ENCODE assay signal across 15 mouse cellular contexts in genomic region chr13:7475661-7476060, GRCm38 (mm10).
"Had no signal": no experiment of that assay in that cellular context is flagged by ENCODE, and none has a peak within 500 bp of the region (broad histone marks: within the 10 kb centered on the region; RNA-seq: fewer than 3 reads in every experiment).

No protein-coding gene starts in this region.

- DNase-seq: kidney, adult 11 months; kidney, adult 8-10 months; kidney, postnatal 10 days; kidney, postnatal 36 days; layer of hippocampus, postnatal 36 days; liver, embryonic 13.5 days; lung, adult 2 months; lung, postnatal 14 days; thymus, adult 2 months; thymus, postnatal 14 days; thymus, postnatal 4 days had no signal

- H3K9me3 ChIP-seq: intestine, embryonic 15.5 days; kidney, embryonic 15.5 days; liver, embryonic 13.5 days had no signal

- H3K36me3 ChIP-seq: intestine, embryonic 15.5 days; kidney, embryonic 15.5 days; liver, embryonic 13.5 days had no signal

- H3K4me2 ChIP-seq: intestine, embryonic 15.5 days; kidney, embryonic 15.5 days; liver, embryonic 13.5 days had no signal

- H3K27me3 ChIP-seq: intestine, embryonic 15.5 days; kidney, embryonic 15.5 days; liver, embryonic 13.5 days had no signal

- H3K9ac ChIP-seq: intestine, embryonic 15.5 days; kidney, embryonic 15.5 days; liver, embryonic 13.5 days had no signal

- ATAC-seq: intestine, embryonic 15.5 days had no signal

- H3K27ac ChIP-seq: intestine, embryonic 15.5 days; kidney, embryonic 15.5 days; left cerebral cortex, adult 2 months; liver, embryonic 13.5 days; macrophage had no signal

- H3K4me3 ChIP-seq: intestine, embryonic 15.5 days; kidney, embryonic 15.5 days; left cerebral cortex, adult 2 months; liver, embryonic 13.5 days had no signal

- H3K4me1 ChIP-seq: intestine, embryonic 15.5 days; kidney, embryonic 15.5 days; liver, embryonic 13.5 days had no signal
